Mouse (Mus musculus) splenic B cell, adult 2 months (primary cell): ENCODE measurements at regions not wholly inside any gene's neighbourhood (a gene's known extent, or its start where the extent isn't known, plus 50 kb on each side); places are given as distances from the start of the nearest gene placed in this dataset.

Experiments used
- DNase-seq: peaks from one replicate; pipeline ENCODE4 v3.0.0-alpha.2; 2011; ENCODE audit warnings: low read depth, low spot score
- H3K27me3 ChIP-seq: 2 replicates; pipeline ENCODE4 v1.6.1; 2012; ENCODE audit warnings: mild to moderate bottlenecking, low read length, moderate library complexity, mixed read lengths; ENCODE audit not compliant: control insufficient read depth, poor library complexity, insufficient read depth, severe bottlenecking
- H3K36me3 ChIP-seq: 2 replicates; pipeline ENCODE4 v1.6.1; 2012; ENCODE audit warnings: mild to moderate bottlenecking, low read length, moderate library complexity, mixed read lengths; ENCODE audit not compliant: control insufficient read depth, poor library complexity, insufficient read depth, severe bottlenecking

DNA sequence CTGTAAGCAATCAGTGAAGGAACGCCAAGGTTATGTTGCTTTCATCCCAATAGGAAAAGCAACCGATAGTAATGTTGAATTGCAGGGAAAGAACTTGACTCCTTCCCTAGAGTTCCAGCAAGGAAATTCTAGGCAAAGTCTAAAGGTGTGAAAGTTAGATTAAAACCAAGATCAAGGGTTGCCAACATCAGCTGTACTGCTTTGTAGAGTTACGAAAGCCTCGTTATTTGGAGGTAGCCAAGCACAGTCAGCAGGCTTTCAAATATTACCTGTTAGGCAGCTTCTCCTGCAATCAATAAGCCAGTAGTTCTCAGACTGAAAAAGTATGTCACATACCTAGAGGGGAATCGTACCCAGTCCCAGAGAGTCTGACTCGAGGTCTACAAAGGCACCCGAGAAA lies 58.4 kb upstream of the Gm47985 start:
- no peaks in the 10 kb centered on the region for H3K36me3 ChIP-seq
- DNase-seq = no peak
- H3K27me3 ChIP-seq = no peaks in the 10 kb centered on the region

DNA sequence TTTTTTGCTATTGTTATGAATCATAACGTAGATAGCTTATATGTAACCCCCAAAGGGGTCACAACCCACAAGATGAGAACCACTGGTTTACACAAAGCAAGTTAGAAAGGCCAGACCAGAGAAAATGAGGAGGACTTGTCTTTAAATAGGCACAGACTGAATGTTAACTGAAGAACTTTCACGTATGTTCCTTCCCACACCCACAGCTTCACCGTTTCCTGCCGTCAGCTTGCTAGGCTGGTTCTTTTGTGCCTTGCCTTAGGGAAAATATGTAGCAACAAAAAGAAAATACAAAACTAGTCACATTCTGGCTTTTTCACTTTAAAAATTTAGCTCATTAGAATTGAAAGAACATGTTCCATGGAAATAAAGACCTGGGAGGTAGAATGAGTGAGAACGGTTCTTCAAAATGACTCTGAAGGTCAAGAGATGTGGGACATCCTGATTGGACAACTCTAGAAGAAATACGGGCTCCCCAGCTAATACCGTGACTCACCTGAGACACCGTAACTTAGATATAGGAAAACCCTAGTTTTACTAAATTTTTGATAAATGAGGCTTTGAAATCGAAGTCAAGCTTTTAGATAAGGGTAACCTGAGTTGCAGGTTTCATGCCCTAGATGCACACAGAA lies 57.2 kb upstream of the Gm47985 start:
- Histone ChIP-seq H3K36me3 (no peaks in the 10 kb centered on the region), H3K27me3 (no peaks in the 10 kb centered on the region)
- no peak for DNase-seq

DNA sequence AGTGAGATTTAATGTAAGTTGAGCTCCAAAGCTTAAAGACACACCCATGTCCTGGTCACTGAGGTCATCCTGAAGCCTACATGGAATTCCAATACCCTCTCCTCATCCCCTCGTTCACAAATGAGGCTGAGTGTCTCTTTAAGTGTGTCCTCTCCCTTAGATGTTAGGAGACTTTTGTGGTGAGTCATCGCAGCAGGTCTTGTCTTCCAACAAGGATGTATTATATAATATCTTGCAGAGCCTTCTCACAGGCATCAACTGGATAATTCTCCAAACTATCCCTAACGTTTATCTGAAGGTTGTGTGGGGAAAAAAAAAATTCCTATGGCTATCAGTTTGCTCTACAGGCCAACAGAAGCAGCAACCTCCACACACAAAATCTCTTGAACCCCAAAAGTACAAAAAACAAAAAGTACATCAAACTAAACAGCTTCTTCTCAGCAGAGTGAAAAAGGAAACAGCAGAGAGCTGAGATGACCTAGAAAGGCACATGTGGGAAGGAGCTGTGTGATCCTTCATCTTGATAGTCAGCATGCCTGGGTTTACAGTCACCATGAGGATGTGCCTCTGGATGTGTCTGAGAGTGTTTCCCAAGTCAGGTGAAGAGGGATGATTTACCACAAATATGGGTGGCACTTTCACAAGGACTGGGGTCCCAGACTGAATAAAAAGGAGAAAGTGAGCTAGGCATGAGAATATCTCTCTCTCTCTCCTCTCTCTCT lies 56.4 kb upstream of the Gm47985 start:
- DNase-seq = no peak
- no peaks in the 10 kb centered on the region for H3K36me3 ChIP-seq
- no peaks in the 10 kb centered on the region for H3K27me3 ChIP-seq

DNA sequence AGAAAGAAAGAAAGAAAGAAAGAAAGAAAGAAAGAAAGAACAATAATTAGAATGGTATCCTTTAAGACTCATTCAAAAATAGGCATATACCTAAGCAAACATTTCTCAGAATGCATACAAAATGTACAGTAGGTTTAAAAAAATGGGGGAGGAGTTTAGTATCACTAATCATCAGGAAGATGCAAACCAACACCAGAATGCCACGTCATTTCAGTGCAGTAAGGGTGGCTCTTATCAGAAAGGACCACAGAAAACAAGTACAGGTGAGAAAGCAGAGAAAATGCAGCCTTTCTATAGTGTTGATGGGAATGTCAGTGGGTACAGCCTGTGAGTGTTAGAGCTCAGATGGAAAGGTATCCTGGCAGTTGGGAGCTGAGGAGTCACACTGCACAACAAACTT lies 55.6 kb upstream of the Gm47985 start:
- H3K36me3 ChIP-seq = no peaks in the 10 kb centered on the region
- no peak for DNase-seq
- no peaks in the 10 kb centered on the region for H3K27me3 ChIP-seq

DNA sequence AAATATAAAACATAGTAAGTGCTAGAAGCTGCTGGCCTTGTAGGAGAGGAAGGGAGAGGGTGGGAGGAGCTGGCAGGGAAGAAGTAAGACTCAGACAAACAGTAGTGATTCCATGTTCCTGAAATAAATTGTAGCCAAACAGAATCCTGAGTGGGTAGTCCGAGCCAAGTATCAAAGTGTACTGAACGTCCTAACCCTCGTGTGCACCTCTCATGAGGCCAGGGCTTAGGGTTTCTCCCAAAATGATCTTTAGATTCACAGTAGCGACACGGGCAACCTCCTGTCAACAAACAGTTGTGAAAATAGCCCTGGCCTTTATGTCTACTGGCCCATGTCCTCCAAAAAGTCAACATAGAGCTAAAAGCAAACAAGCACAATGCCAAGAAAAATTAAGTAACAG lies 54.3 kb upstream of the Gm47985 start:
- no peak for DNase-seq

DNA sequence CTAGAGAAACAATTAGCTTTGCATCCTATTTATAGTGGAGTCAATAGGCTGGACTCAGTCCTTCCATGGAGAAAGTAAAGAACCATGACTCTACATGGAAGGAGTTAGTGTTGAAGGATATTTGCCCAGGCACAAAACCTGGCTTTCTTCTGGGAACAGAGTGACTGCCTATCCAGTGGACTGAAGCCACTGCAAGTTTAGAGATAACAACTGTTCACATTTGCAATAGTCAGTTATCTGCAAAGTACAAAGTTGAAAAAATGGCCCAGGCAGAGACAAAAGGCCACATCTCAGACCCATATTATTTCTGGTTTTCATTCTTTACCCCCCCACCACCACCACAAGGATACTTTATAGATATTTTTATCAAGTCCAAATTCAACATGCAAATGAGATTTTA lies 53.4 kb upstream of the Gm47985 start:
- DNase-seq = no peak
- Histone ChIP-seq H3K36me3 (no peaks in the 10 kb centered on the region), H3K27me3 (no peaks in the 10 kb centered on the region)

More for the DNA sequence above, 54.3 kb upstream of the Gm47985 start:
- H3K27me3 ChIP-seq = no peaks in the 10 kb centered on the region
- no peaks in the 10 kb centered on the region for H3K36me3 ChIP-seq

DNA sequence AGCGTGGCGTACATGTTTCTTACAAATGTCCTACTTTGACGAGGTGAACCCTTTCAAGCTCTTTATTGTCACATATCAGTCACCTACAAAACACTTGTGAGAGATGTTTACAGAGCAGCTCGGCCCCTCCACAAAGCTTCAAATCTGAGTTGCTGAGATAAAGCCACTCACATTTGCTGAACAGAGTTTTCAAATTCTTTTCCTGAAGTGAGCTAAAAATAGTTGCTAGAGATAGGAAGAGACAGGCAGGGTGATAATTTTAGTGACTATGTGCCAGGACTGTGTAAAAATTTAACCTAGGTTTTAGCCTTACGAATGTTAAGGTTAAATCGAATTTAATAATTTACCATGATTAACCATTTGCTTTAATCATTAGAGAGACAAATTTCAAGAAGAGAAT lies 52.3 kb upstream of the Gm47985 start:
- Histone ChIP-seq H3K27me3 (no peaks in the 10 kb centered on the region), H3K36me3 (no peaks in the 10 kb centered on the region)
- DNase-seq = no peak

DNA sequence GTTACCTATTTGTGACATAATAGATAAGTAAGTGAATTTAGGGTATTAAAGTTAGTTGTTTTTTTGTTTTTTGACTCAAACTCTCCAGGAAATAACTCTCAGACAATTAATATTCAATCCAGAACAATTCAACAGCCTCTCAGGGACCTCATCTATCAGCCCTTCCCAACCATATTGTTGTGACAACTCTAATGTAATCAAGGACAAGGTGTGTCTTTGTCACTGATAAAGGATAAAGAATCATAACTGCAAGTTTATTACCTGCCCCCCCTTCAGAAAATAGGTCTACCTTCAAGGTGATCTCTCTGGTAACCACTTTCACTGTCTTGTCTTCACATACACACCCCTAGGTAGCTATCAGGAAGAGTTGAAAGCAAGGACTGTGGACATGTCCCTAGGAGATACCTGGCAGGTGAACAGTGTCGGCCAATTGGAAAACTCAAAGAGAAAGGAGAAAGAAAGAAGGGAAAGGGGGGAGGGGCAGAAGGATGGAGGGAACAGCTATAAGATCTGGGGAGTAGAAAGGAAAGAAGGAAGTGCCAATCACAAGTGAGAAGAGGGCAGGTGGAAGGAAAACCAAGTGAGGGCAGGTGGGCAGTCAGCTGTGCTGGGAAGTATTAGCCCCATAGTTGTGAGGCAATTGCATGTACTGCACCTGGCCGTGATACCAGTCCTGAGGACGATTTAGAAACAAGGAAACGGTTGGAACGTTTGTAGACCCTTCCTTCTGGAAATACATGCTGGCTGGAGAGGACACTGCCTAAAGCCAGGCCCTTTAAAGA lies 51.3 kb upstream of the Gm47985 start:
- Histone ChIP-seq H3K36me3 (no peaks in the 10 kb centered on the region), H3K27me3 (no peaks in the 10 kb centered on the region)
- DNase-seq = no peak

DNA sequence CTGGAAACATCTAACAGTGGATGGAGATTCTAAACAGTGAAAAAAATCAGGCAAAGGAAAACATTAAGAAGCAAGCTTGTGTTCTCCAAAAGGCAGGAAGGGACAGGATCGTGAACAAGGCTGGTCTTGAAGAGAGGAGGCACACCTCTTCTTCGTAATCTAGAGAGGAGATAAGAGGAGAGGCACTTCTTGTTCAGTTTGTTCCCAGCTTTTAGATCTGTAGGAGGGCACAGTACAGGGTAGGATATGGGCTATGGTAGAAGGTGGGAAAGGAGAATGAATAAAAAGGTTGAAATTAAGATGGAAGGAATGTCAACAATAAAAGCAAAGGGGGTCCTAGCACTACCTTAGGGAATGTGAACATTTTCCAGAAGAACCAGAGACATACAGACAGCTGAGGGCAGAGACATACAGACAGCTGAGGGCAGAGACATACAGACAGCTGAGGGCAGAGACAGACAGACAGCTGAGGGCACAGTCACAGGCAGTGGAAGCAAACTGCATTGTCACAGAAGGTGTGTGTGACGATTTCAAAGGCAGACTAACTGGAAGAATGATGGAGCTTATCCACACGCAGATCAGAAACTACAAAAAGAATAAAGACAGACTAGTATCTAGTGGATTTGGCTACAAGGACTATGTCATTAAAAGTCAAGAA lies 50.6 kb upstream of the Gm47985 start:
- no peak for DNase-seq
- H3K27me3 ChIP-seq = no peaks in the 10 kb centered on the region
- no peaks in the 10 kb centered on the region for H3K36me3 ChIP-seq
